Mouse (Mus musculus) neural tube, embryonic 15.5 days (tissue): Measurements from ENCODE around the gene Zmiz1. TPM values are rescaled to one million over a fixed set of nuclear protein-coding genes. Genes with fewer than 3 reads are reported as not detected.

Source experiments
- ATAC-seq: fragments of 200-750 bp; cut with Nextera tagmentation; 2 replicates; pipeline ENCODE4 v1.8.0; 2017; ENCODE audit warnings: mild to moderate bottlenecking, moderate TSS enrichment, moderate library complexity; ENCODE audit not compliant: low FRiP score
- H3K27ac ChIP-seq: fragments of 300-500 bp; sonication (generic); replicated peaks from 2 replicates; pipeline ENCODE4 v1.5.1; 2015; ENCODE audit warnings: mild to moderate bottlenecking, inconsistent platforms
- H3K27me3 ChIP-seq: fragments of 300-500 bp; sonication (generic); replicated peaks from 2 replicates; pipeline ENCODE4 v1.6.1; 2015; ENCODE audit warnings: inconsistent platforms
- H3K36me3 ChIP-seq: fragments of 300-500 bp; sonication (generic); 2 replicates; pipeline ENCODE4 v1.6.1; 2015; ENCODE audit warnings: inconsistent platforms
- H3K4me1 ChIP-seq: fragments of 300-500 bp; sonication (generic); 2 replicates; pipeline ENCODE4 v1.6.1; 2015; ENCODE audit warnings: inconsistent platforms
- H3K4me2 ChIP-seq: fragments of 300-500 bp; sonication (generic); 2 replicates; pipeline ENCODE4 v1.6.1; 2015; ENCODE audit warnings: inconsistent platforms, mild to moderate bottlenecking, moderate library complexity
- H3K4me3 ChIP-seq: fragments of 300-500 bp; sonication (generic); replicated peaks from 2 replicates; pipeline ENCODE4 v1.5.1; 2015; ENCODE audit warnings: mild to moderate bottlenecking, inconsistent platforms
- H3K9ac ChIP-seq: fragments of 300-500 bp; sonication (generic); replicated peaks from 2 replicates; pipeline ENCODE4 v1.6.1; 2015; ENCODE audit warnings: mild to moderate bottlenecking, inconsistent platforms
- H3K9me3 ChIP-seq: fragments of 300-500 bp; sonication (generic); replicated peaks from 2 replicates; pipeline ENCODE4 v1.6.1; 2016; ENCODE audit warnings: inconsistent platforms
- WGBS: fragments of 180-500 bp; shearing (Covaris S2); methylation state at CpG from one replicate; pipeline ENCODE4 v1.1.7; 2015; ENCODE audit warnings: mixed read lengths; 5-methylcytosine and 5-hydroxymethylcytosine counted together
- polyA plus RNA-seq: library from polyadenylated mRNA; unstranded; fragments of >200 nt; fragmentation: Nextera tagmentation; extraction: Ambion mirVana; gene quantifications from 2 replicates; pipeline ENCODE4 v1.2.1, GENCODE M21; 2015

Zmiz1 gene
- polyA plus RNA-seq, 1 experiment from 2014 or later, result 54.7 TPM

DNA sequence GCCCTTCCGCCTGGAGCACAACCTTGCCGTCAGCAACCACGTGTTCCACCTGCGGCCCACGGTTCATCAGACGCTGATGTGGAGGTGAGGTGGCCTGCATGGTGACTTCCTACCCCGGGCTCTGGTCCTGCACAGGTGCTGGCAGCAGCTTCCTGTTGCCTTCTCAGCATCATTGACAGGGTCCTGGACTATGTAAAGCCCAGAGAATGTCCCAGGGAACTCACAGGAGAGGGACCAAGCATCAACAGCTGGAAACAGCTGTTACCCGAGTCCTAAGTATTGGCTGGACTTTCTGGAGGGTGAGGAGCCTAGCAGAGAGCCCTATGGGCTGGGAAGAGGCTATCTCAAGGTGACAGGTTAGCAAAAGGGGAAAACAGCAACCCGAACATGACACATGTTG is 192.9 kb downstream of the Zmiz1 start:
- H3K9me3 ChIP-seq, result no peaks in the 10 kb centered on the region
- ATAC-seq, result no peak
- H3K4me2 ChIP-seq, result no peak overlapping the region
- H3K4me3 ChIP-seq, result no peak overlapping the region
- H3K9ac ChIP-seq, result no peak overlapping the region
- peaks cover 100% of the 10 kb centered on the region for H3K36me3 ChIP-seq
- no peaks in the 10 kb centered on the region for H3K27me3 ChIP-seq
- no peaks in the 10 kb centered on the region for H3K4me1 ChIP-seq
- H3K27ac ChIP-seq, result no peak overlapping the region
- WGBS, result 90% methylated on average over 9 of the region's 9 CpGs

DNA sequence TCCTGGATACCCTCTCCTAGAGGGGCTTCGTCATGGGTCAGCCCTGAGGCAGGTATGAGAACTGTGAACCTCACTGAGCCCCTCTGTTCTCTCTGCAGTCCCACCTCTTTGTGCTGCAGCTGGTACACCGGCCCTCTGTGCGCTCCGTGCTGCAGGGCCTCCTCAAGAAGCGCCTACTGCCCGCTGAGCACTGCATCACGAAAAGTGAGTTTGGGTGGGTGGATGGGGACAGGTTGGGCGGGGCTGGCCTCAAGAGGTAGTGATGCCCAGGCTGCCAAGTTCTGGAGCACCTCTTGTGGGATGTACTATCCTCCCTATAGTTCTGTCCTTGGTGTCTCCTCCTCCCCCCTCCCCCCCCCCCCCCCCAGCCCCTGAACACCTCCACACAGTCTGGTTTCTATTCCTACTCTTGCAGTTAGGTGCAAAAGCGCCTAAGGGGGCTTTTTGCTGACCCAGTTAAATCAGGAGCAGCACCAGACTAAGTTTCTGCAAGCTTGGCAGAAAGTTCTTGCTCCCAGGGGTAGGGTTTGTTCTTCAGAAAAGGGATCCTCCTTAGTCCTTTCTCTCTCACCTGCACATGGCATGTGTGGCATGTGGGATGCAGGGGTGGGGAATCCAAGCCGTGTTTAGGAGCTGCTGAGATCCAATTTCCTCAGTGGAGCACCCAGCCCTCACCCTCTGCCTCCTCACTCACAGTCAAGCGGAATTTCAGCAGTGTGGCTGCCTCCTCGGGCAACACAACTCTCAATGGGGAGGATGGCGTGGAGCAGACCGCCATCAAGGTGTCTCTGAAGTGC is 195.6 kb downstream of the Zmiz1 start:
- Histone ChIP-seq H3K4me2 (no peak overlapping the region), H3K27me3 (no peaks in the 10 kb centered on the region), H3K36me3 (peaks cover 100% of the 10 kb centered on the region), H3K4me3 (no peak overlapping the region), H3K9ac (no peak overlapping the region), H3K9me3 (no peaks in the 10 kb centered on the region), H3K4me1 (no peaks in the 10 kb centered on the region), H3K27ac (no peak overlapping the region)
- no peak for ATAC-seq
- 93% methylated on average over 14 of the region's 14 CpGs for WGBS

DNA sequence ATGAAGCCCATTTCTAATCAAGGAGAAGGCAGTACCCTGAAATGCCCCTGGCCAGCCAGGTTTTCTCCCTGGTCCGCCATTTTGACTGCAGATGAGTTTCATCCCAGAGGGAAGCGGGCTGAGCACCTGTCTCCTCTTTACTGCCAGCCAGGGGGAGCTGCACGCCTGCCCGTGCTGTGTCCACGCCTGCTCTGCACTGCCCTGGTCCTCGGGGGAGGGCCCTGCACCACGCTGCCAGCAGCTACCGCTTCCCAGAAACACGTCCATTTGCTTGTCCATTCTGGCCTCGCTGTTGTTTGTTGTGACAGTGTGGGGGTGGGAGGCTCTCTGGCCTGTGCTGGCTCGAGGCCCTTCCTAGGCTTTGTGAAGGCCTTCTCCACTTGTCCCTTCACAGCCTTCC is 201.7 kb downstream of the Zmiz1 start:
- Histone ChIP-seq H3K36me3 (peaks cover 92% of the 10 kb centered on the region), H3K4me2 (no peak overlapping the region), H3K9ac (no peak overlapping the region), H3K27me3 (no peaks in the 10 kb centered on the region), H3K27ac (no peak overlapping the region), H3K9me3 (no peaks in the 10 kb centered on the region), H3K4me1 (peaks cover 6% of the 10 kb centered on the region; the same call in 1 of the 2 replicates), H3K4me3 (no peak overlapping the region)
- no peak; the same call in 1 of the 2 replicates for ATAC-seq
- WGBS, result 60% methylated on average over 11 of the region's 11 CpGs

DNA sequence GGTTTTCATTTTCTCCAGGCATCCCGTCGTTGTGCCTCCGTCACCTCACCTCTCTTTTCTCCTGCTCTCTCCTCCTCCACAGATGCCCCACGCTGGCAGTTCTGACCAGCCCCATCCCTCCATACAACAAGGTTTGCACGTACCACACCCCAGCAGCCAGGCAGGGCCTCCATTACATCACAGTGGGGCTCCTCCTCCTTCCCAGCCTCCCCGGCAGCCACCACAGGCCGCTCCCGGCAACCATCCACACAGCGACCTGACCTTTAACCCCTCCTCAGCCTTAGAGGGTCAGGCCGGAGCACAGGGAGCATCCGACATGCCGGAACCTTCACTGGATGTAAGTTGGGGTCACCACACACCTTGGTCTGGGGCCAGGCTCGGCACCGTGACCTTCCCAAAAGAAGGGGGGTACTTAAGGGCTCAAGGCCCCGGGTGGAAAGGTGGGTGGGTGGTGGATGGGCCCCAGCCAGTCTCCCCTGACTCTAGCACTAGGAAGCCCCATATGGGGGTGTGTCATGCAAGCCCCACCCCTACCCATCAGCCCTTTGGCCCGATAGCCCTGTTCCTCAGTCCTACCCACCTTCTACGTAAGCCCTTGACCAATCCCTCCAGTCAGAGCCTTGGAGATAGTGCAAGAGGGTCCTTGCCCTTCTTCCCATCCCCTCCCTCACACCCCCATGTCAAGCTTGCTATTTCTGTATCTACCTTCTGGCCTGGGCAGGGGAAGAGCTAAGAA is 202.4 kb downstream of the Zmiz1 start:
- Histone ChIP-seq H3K27me3 (no peaks in the 10 kb centered on the region), H3K9me3 (no peaks in the 10 kb centered on the region), H3K9ac (no peak overlapping the region), H3K4me2 (no peak overlapping the region), H3K36me3 (peaks cover 91% of the 10 kb centered on the region), H3K4me1 (peaks cover 6% of the 10 kb centered on the region; the same call in 1 of the 2 replicates), H3K4me3 (no peak overlapping the region), H3K27ac (no peak overlapping the region)
- 78% methylated on average over 17 of the region's 17 CpGs for WGBS
- ATAC-seq, result no peak

DNA sequence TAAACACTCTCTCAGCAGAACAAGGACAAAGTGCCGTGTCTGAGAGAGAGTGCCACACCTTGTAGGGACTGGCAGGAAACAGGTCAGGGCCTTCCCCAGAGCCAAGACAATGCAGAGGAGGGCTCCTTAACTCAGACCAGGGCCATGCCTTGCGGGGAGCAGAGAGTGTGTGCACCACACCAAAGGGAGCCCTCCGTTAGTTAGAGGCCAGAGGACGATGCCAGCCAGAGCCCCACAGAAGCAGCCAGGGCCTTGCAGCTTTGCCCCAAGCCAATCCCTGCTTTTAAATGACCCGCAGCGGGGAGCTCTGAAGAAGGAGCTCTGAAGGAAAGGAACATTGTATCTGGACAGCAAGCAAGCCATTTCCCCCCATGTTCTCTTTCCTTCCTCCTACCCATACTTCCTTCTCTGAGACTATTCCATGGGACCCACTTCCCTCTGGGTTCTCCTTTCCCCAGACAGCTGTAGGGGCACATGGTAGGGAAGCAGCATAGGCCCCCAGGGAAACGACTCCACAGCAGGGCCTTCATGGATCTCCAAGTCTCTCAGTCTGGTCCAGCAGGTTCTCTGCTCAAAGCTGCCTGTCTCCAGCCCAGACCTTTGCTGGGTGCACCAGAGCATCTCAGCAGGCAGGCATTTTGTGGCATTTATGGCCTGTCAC is 204.8 kb downstream of the Zmiz1 start:
- peaks cover 6% of the 10 kb centered on the region; the same call in 1 of the 2 replicates for H3K4me1 ChIP-seq
- ATAC-seq, result no peak
- no peaks in the 10 kb centered on the region for H3K27me3 ChIP-seq
- H3K4me2 ChIP-seq, result no peak overlapping the region
- 86% methylated on average over 7 of the region's 7 CpGs for WGBS
- no peak overlapping the region for H3K4me3 ChIP-seq
- H3K9ac ChIP-seq, result no peak overlapping the region
- peak overlapping the region; percentile 46 for H3K27ac ChIP-seq
- H3K36me3 ChIP-seq, result peaks cover 70% of the 10 kb centered on the region
- no peaks in the 10 kb centered on the region for H3K9me3 ChIP-seq

DNA sequence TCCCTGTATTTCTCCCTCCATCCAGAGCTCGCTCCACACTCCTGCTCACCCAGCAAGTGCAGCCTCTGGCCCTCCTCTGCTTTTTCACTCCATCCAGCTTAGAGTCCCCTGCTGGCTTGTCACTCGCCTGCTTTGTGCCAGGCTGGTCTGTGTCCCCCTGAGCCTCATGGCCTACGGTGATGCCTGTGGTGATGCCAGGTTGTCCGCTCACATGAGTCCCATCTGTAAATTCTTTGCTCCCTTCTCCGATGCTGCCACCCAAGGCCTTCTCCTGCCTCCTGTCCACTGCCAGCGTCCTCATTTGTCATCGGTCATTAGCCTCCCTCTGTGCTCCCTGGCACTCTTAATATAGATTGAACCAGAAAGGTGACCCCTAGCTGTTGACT is 205.3 kb downstream of the Zmiz1 start:
- Histone ChIP-seq H3K9ac (no peak overlapping the region), H3K27me3 (no peaks in the 10 kb centered on the region), H3K9me3 (no peaks in the 10 kb centered on the region), H3K36me3 (peaks cover 64% of the 10 kb centered on the region), H3K27ac (peak overlapping the region; percentile 46), H3K4me1 (peaks cover 6% of the 10 kb centered on the region; the same call in 1 of the 2 replicates), H3K4me3 (no peak overlapping the region), H3K4me2 (no peak overlapping the region)
- ATAC-seq, result no peak
- 53% methylated on average over 7 of the region's 7 CpGs for WGBS

DNA sequence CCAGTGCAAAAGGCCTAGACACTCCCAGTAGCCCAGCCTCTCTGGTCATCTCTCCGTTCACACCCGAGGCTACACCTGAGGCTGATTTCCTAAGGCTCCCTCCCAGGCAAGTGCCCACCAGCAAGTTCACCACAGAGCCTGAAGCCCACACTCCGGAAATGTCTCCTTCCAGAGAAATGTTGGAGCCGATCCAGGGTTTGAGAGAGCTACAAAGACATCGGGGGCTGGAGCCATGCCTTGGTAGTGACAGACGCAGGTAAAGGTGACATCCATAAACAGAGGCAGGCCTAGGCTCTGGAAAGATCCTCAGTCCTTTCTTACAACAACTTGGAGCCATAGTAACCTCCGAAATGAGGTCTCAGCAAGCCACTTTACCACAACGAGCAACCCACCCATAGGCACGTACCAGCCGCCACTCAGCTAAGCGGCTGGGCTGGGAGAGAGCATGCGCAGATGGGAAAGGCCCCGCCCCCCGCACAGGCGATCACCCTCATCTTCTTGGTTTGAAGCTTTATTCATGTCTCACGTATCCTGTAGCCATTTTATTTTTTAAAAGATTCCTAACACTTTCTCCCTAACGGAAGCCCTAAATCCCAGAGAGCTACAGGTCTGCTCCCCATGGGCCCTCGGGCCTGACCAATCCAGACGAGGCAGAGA is 206.5 kb downstream of the Zmiz1 start:
- Histone ChIP-seq H3K4me2 (no peak overlapping the region), H3K36me3 (peaks cover 53% of the 10 kb centered on the region), H3K9me3 (no peaks in the 10 kb centered on the region), H3K4me3 (no peak overlapping the region), H3K27ac (peak overlapping the region; percentile 51), H3K27me3 (no peaks in the 10 kb centered on the region), H3K4me1 (peaks cover 6% of the 10 kb centered on the region; the same call in 1 of the 2 replicates), H3K9ac (no peak overlapping the region)
- 66% methylated on average over 19 of the region's 19 CpGs for WGBS
- ATAC-seq, result no peak; the same call in 1 of the 2 replicates

DNA sequence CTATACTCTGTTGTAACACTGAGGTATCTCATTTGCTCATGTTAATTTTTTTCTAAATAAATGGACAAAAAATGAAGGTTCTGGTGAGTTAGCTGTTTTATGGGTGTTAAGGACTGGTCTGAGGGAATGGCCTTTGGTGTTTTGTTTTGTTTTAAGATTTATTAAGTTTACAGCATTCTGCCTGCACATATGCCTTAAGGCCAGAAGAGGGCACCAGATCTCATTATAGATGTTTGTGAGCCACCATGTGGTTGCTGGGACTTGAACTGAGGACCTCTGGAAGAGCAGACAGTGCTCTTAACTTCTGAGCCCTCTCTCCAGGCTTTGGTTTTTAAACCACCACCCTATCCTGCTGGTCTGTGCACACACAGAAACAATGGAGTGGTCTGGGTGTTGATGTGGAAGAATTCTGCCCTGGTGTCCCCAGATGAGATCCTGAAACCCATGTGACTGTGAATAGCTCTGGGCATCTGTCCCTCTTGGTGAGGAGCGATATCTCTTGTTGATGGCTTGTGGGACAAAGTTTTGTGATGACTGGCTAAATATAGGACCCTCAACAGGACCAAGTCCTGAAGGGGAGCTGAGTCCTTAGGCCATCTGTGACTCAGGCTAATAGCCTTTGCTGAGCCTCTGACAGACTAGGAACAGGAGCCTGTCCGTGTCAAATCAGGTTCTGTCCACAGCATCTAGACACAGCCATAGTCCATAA is 207.8 kb downstream of the Zmiz1 start:
- 77% methylated on average over 2 of the region's 2 CpGs for WGBS
- ATAC-seq, result no peak
- Histone ChIP-seq H3K4me1 (peaks cover 6% of the 10 kb centered on the region; the same call in 1 of the 2 replicates), H3K9ac (no peak overlapping the region), H3K27me3 (no peaks in the 10 kb centered on the region), H3K9me3 (no peaks in the 10 kb centered on the region), H3K4me2 (no peak overlapping the region), H3K4me3 (no peak overlapping the region), H3K36me3 (peaks cover 39% of the 10 kb centered on the region), H3K27ac (0 out of 2 replicates have a peak overlapping the region, but pooled peaks have one; percentile 4)

DNA sequence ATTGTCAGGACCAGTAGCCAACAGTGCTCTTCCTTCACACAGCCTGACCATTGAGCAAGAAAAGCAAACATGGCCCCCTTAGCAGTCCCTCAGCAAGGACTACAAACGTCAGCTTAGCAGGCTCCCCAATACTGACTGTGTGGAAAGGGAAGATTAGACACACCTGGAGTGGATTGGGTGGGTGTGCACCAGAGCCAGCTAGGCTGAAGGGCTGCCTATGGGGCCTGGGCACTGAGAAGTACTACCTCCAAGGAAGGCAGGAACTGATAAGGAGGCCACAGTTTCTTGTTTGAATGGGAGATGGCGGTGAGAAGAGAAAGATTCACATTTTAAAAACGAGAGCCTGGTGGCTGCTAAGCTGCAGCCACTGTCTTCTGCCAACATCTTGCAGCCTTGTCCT is 208.6 kb downstream of the Zmiz1 start:
- H3K9me3 ChIP-seq, result no peaks in the 10 kb centered on the region
- no peak for ATAC-seq
- no peak overlapping the region for H3K4me2 ChIP-seq
- WGBS, result 81% methylated on average over 3 of the region's 3 CpGs
- H3K27ac ChIP-seq, result 0 out of 2 replicates have a peak overlapping the region, but pooled peaks have one; percentile 1
- no peaks in the 10 kb centered on the region for H3K27me3 ChIP-seq
- peaks cover 6% of the 10 kb centered on the region; the same call in 1 of the 2 replicates for H3K4me1 ChIP-seq
- peaks cover 31% of the 10 kb centered on the region for H3K36me3 ChIP-seq
- no peak overlapping the region for H3K4me3 ChIP-seq
- no peak overlapping the region for H3K9ac ChIP-seq

DNA sequence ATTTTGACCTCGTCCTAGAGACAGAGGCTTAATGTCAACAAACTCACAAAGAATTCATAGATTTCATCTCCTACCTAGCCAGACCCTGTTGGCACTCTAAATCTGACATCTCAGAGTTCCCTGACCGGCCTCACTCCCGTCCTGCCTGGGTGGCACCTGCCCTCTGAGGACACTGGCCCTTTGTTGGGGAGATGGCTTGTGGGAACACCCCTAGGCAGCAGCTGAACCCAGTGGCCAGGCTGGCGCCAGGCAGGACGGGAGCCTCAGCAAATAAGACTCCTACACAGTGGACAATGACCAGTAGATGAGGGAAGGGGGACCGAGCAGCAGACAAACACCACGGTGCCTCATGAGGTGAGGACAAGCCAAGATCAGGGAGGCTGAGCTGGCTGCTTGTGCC is 220.6 kb downstream of the Zmiz1 start:
- no peak overlapping the region for H3K4me2 ChIP-seq
- no peak overlapping the region for H3K4me3 ChIP-seq
- ATAC-seq, result no peak
- H3K9me3 ChIP-seq, result no peaks in the 10 kb centered on the region
- no peaks in the 10 kb centered on the region for H3K4me1 ChIP-seq
- H3K27me3 ChIP-seq, result no peaks in the 10 kb centered on the region
- 80% methylated on average over 7 of the region's 7 CpGs for WGBS
- no peak overlapping the region for H3K9ac ChIP-seq
- H3K27ac ChIP-seq, result no peak overlapping the region
- H3K36me3 ChIP-seq, result no peaks in the 10 kb centered on the region

DNA sequence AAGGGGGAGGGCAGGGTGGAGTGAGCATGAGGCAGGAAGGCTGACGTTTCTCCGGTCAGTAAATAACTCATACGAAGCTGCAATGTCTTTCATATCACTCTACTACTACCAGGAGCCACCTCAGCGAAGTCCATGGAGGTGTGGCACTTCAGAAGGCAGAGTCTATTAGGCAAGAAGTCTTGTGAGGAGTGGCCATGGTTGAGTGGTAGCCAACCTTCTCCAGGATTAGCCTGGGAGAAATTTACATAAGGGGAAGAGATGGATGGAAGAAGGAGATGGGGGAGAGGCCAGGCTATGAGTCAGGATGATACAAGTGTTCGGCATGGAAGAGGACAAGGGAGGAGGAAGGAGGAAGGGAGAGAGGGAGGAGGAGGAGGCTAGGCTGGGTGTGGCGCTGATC is 223.0 kb downstream of the Zmiz1 start:
- no peak overlapping the region for H3K4me3 ChIP-seq
- H3K27me3 ChIP-seq, result no peaks in the 10 kb centered on the region
- H3K36me3 ChIP-seq, result no peaks in the 10 kb centered on the region
- no peak overlapping the region for H3K4me2 ChIP-seq
- 77% methylated on average over 6 of the region's 6 CpGs for WGBS
- H3K27ac ChIP-seq, result no peak overlapping the region
- no peak for ATAC-seq
- no peaks in the 10 kb centered on the region for H3K9me3 ChIP-seq
- no peaks in the 10 kb centered on the region for H3K4me1 ChIP-seq
- no peak overlapping the region for H3K9ac ChIP-seq
